Mouse (Mus musculus): ENCODE results near the gene Rgl1. TPM values are rescaled to one million over a fixed set of nuclear protein-coding genes. Genes with fewer than 3 reads are reported as not detected.

The Rgl1 gene
- total RNA-seq, 2 experiments from 2014 or later = 29.3 to 37.1 TPM

DNA sequence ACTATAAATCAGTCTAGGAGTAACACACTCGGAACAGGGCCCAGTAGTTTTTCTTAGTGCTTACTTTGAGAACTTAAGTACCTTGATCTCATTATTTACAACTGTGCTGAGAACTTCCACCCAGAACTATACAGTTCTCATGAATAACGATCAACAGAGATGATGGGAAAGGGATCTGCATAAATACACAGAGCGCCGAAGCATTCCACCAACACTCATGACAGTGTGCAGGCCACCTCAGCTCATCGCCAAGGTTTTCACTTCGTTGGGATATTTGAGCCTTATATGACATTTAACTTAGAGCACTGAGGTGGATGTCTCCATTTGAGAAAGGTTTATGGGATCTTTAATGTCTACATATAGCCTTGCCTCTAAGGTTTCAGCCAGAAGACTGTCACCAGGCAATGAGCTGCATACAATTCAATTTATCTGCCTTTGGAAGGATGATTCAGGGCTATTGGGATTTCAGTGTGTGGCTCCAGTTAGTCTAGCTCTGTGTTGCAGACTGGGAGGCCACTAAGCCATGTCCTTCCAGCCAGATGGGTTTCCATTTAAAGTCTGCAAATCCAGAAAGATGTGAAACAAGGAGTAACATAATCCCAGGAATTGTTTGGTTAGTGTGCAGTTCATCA lies 223.3 kb downstream of the Rgl1 start:
- DNase-seq = no peak

DNA sequence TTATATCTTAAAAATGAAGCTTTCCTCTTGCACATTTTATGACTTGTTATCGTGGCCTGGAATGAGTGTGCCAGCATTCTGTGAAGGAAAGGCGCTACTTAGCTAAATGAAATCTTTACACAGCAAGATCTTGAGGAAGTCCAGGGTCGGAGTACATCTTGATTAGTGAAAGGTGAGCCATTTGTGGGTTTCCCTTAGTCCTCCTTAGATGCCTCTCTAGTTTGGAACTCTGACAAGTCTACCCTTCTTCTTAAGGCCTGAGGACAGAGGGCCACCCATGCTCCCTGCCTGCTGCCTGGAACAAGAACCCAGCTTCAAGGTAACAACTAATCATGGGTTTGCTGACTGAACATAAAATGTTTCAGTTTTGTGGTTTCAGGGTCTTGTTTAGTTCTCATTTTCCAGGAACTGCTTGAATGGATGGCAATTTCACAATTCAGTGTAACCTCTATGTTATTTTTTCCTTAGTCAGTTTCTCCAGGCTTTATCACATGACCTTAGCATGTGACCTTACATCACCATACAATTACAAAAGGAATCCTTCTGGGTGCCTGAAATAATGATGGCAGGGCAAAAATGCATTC lies 225.8 kb downstream of the Rgl1 start:
- DNase-seq = no peak

DNA sequence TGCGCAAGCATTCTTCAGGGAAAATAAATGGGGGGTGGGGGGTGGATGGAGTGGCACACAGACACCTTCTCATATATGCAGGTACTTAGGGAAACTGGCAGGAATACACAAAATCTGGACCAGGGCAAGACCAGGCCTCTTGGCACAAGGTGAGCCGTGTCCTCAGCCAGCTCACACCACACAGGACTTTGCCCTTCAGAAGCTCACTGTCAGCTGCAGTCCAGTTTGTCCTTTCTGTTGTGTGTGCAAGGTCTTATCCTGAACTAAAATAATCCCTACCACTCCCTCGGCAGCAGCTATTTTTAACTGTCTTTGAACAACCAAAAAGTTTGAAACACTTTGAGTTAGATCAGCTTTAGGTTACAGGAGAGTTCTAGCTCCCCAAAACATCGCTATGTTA lies 227.3 kb downstream of the Rgl1 start:
- DNase-seq = no peak

DNA sequence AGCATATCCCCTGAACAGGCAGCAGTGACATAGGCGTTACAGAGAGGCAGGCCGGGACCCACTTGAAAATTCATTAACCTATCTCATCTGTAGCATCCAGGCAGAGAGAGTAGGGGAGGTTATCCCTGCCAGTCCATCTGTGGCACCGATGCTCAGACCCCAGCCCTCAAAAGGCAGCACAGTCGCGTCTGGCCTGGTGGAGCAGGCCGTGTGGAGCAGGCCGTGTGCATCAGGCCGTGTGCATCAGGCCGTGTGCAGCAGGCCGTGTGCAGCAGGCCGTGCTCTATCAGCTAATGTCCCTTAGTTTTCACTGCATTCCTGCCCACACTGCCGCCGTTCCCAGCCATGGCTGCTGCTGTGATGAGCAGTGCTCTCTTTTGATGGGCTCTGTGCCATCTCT lies 229.0 kb downstream of the Rgl1 start:
- no peak for DNase-seq

DNA sequence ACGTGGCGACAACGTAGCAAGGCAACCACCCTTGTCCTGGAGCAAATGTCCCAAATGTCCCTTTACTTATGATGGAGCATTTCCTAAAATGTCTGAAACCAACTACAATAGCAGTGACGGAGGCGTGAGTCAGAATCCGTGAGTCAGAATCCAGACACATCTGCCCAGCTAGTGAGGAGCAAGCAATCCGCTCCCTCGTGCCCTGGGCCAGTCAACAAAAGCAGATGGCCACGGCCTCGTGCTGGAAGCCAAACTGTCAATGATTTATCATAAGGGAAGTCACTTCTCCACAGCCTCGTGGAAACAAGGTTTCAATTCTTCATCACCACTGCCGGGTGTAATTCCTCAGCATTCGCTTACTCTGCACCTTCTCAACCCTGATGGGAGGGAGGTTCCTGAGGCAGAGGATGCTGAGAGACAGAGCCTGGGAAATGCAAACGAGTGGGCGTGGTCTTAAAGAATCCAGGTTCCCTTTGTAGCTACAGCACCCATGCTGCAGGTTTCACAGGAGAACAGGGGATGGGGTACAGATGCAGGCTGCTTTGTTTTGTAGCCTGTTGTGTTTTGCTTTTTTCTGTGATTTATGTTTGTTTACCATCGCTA lies 229.6 kb downstream of the Rgl1 start:
- DNase-seq = peak; percentile 30

DNA sequence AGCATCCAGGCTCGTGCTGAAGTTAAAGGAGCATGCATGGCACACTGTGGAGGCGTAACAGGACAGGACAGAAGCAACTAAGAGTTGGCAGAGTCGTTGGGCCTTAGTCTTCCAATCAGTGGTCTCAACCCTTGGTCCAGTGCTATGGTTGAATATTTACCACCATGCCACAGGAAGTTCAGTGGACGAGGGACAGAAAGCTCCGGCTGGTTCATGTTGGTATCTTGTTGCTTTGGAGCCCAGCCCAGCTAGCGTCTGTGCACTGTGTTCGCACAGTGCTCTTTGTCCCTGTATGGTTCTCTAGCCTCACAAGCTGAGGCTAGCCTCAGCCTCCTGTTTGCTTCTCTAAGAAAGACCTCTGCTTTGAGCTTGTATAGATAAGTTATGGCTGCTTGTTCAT lies 231.6 kb downstream of the Rgl1 start:
- DNase-seq = no peak

DNA sequence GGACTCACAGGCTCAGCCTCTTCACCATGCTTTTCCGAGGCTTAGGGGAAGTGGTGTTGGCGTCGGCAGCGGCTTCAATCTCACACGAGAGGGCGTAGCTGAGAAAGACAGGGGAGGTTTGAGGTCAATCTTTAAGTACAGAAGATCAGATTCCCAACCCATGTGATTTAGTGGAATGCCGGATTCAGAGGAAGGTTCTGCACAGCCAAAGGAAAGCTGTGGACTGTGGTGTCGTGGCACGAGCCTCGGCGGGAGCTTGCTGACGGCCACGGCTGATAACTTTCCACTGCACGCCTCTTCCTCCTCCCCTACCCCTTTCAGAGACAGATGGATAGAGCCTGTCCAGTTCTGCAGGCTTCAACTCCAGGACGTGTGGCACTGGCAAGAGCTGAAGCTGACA lies 234.7 kb downstream of the Rgl1 start:
- no peak for DNase-seq

DNA sequence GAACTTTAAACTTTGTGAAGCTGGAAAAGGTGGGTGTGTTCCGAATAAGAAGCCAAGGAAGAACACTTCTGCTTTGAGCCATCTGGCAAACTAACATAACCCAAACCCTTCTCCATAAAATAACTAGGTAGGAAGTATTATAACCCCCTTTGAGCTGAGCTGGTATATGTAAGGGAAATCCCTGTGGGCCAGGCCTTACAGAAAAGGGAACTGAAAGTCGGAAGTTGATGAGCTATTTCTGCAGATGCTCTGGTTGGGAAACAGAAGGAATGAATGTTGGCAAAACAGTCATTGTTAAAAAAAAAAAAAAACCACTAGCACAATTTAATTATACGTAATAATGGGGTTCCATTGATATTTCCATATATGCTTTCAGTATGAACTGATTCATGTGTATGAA lies 237.4 kb downstream of the Rgl1 start:
- no peak for DNase-seq

DNA sequence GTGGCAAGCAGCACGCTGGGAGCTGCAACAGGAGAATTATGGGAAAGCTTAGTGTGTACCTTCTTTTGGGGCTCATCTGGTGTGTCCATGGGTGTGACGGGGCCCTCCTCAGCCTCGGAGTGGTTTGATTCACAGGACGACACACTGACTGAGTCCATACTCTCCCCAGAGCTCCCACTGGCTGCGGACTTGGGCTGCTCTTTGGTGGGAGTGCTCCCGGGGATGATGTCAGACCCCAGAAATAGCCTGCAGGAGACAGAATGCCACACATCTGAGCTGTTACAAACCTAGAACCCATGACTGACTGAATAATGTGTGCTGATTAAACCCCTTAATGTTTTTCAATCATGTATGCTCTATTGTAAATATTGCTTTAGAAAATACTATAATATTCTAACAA lies 237.9 kb downstream of the Rgl1 start:
- no peak for DNase-seq

DNA sequence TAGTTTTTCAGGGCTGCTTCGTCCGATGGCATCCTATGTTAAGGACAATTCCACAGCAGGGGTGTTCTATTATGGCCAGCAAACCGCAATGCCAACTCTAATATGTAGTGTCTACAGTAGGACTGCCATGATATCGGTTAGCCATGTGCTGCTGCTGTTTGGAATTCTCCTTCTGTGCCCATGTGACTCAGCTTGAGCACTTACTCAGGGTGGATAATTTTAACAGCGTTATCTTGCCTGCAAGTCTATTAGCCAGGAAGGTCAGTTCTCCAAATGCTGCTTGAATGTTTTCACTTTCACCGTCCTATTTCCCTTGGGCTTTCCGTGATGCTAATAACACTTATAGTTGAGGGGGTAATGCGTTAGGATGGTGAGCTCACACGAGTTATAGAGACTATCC lies 240.0 kb downstream of the Rgl1 start:
- DNase-seq = no peak

DNA sequence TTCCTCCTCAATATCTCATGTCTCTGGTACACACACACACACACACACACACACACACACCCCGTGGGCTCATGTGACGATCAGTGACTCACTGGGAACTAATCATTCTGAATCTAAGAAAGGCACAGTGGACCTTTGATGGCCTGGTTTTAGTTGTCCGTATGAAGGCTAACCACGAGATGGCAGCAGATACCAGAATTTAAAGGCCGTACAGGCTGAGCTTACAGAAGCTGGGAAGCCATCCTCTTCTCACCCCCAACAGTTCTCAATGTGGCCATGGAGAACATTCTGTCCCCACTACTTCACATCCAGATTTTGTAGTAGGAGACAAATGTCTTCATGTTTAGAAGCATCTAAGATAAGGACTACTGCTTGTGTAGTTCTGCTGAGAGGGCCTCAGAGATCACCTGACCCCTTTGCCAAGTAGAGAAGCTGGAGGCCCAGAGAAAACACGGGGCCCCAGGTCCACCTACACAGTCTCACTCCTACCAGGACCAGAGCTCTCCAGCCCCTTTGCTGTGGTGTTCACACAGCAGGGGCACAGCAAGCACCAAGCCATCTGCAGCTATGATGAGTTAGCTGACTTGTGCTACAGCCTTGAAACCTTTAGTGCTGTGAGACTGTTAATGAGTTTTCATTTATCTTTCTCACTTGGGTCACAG lies 241.0 kb downstream of the Rgl1 start:
- DNase-seq = peak; percentile 59

DNA sequence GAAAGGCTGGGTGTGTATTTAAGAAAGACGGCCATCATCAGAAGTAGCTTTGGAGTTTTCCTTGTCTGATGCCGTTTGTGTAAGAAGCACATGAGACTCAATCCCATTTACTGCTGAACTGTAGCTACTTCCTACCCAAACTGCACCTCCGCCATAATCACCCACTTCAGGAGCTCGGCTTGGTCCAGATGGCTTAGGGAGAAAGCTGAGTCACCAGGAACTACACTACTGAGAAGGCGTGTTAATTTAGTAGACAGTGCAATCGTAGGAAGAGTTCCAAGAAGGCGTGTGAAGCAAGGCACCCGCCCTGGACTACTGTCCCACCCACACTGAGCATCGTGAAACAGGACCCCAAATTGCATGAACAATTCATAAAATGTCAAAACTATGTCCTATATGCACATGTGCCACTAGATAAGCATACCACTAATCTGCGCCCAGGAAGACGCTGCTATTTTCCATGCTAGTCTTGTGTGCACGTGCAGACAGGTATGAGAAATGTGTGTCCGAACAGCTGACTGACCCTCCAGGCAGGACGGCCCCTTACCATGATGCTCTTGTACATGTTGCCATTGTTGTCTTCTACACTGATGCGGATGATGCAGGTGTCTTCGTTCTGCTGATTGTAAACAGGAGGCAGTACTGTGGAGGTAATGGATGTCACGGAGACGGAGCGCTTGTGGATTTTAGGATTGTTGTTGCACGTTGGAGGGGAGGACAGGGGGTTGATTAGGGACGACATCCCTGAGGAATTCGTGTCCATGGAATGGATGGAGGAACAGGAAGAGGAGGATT lies 241.9 kb downstream of the Rgl1 start:
- no peak for DNase-seq

DNA sequence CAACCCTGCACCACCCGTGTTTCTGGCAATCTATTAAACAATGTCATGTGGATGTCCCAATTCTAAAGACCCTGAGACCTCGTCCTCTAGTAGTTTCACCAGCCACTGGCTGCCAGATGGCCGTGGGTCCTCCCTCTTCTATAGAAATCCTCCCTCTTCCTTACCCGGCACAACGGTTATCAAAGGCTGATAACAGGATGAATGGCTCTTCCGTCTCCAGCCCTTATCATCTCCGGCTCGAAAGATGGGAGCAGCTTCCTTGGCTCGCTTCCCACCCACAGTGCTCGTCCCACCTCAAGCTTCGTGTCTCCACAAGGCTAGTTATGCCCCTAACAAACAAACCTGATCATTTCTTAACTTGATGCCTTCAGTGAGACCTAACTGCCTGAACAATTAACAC lies 242.9 kb downstream of the Rgl1 start:
- no peak for DNase-seq

DNA sequence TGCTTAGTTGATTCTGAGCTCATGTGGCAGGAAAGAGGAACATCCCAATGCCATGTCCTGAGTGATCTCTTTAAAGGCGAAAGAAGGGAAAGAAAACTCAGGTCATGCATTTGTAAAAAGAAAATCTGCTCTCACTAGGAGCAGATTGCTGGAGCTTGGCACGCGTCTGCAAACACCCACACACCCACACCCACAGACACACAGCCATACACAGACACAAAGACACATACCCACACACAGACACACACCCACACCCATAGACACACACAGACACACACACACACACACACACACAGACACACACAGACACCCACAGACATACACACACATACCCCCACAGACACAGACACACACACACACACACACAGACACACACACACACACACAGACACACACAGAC lies 243.9 kb downstream of the Rgl1 start:
- DNase-seq = no peak

DNA sequence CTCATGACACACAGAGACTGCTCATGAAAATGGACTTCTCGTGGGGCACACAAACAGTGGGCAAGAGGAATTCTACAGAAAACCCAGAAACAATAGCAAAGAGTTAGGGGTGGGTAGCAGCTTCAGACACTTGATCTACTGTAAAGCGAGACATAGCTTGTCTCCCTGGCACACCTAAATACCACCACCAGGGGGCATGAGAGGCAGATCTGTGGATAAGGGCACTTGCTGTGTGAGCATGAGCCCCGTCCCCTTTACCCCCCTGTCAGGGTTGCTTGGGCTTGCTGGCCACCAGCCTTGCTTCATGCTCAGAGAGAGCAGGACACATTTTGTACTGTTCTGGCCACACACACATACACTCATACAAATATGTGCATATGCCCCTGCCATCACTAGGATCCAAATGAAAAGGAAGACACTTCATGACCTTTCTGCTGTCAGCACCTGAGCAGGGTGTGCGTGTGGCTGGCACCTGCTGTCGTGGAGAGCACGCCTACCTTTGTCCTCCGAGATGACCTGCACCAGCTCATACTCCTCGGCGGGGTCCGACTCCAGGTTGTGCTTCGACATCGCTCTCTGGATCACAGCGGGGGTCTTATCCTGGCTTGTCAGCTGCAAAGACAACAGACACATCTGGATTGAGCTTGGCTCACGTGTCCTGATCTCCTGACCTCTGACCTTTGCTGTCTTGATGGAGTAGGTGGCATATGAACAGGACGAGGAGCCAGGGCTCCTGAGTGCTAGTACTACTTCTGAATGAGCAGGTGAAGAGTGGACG lies 245.2 kb downstream of the Rgl1 start:
- DNase-seq = peak; percentile 66

DNA sequence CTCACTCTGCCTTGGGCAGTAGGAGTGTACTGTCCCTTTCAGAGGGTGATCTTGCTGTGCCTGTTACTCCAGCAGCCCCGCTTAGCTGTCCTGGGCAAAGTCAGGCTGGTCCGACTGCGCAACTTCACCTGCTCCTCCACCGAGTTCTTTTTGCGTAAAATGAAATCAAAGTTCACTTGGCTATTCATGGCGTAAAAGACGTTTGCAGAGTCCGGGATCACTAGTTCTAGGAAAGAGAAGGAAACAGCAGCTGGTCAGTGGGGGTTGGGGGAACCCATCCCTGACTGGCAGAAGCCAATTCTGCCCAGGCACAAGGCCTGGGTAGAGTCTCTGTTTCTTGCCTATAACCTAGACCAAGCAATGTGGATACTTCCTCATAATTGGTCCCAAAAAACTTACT lies 247.2 kb downstream of the Rgl1 start:
- DNase-seq = no peak

DNA sequence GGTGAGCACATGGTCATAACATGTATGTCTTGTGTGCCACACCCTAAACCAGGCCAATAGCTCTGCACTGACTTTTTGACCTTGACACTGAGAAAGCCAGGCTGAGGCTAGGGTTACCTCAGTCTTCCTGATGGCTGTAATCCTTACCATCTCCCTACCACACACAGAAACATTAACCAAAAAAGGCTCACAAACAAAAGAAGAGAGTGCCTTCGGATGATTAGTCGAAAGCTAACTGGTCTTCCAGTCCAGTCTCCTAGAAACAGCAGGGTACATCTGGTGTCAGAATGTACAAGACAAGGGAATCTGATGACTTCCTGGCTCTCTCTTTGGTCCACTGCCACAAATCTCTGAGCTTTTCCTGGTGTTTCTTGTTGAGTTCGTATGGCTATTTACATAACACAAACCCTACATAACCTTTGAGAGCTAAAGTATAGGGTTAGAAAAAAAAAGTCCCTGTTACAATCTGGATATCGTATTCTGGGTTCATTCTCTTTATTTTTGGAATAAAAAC lies 249.0 kb downstream of the Rgl1 start:
- no peak for DNase-seq

DNA sequence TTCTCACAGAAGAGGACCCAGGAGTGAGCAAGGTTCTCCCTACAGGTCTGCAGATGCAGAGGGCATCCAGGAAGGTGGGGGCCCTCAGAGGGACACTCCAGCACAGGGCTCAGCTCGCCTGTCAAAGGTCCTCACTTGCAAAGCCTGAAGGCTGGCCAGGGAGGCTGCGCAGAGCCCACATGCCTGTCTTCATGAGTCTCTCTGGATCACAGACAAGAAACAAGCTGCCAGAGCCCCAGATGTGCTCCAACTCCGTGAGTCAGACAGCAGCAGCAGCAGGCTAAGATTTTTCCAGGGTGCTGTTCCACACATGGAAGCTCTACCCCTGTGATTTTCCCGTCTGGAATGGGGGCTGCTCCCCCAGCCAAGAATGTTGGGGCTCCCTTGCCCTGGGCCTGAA lies 251.9 kb downstream of the Rgl1 start:
- DNase-seq = peak; percentile 49

DNA sequence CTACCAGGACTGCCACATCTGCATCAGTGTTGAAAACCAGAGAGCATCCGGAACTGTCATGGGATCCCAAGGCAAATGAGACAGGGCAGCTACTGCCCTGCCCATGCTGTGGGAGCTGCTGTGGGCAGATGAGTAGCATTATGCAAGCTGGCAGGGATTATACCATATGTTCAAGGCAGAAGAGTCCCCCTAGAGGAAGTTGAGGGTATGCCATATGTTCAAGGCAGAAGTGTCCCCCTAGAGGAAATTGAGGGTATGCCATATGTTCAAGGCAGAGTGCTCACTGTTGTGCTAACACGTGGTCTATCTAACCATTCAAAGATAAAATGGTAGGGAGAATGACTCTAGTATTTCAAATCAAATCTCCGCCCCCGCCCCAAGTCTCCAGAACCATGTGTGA lies 254.9 kb downstream of the Rgl1 start:
- DNase-seq = no peak

DNA sequence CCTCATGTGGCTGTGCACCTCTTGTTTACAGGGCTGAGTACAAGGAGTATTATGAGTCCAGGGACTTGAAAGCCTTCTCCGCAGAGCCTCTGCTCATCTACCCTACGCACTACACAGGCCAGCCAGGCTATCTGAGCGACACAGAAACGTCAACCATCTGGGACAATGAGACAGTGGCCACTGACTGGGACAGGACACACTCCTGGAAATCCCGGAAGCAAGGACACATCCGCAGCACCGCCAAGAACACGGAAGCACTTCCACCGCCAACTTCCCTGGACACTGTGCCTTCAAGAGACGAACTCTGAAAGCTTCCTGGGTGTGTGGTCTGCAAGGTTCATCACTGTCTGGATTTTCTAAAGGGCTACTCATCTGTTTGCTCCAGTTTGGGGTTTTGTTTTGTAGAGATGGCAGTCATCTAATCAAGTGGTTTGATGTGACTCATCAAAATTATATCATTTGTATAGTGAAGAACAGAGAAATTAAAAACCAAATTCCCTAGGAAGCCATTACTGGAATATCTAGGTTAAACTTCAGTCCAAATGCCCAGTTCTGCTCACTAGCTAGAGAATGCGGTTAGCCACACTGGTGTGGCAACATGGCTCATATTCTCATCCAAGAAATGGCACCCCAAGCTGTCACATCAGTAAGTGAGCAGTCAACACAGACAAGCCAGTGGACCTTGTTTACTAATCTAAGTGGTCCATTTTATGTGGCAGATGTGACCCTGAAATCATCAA lies 257.5 kb downstream of the Rgl1 start:
- DNase-seq = no peak

DNA sequence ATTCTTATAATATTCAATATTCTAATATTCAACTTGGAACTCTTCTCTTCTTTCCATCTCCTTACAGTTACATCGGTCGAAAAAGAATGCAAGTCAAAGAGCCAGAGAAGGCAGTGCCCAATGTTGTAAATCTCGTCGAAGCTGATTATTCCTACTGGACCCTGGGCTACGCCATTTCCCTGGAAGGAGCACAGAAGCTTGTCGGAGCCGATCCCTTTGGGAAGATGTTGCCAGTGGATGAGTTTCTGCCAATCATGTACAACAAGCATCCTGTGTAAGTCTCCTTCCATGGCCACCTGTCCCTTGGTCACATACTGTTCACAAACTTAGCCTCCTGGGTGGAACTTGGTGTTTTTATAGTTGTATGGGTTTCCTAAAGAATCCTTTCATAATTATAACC lies 259.4 kb downstream of the Rgl1 start:
- DNase-seq = no peak
